Mouse (Mus musculus): Measurements from ENCODE around the gene Ano3. TPM values are rescaled to one million over a fixed set of nuclear protein-coding genes. Genes with fewer than 3 reads are reported as not detected.

The Ano3 gene
- polyA plus RNA-seq, 1 experiment from 2014 or later = 0.28 TPM

- no peaks in the 10 kb centered on the region for H3K4me1 ChIP-seq (ENCODE audit: control insufficient read depth, insufficient read depth, low read length)
- ATAC-seq (ENCODE audit: insufficient number of reproducible peaks, low FRiP score, low TSS enrichment, low read depth) (no peak), DNase-seq (ENCODE audit: low spot score) (no peak)
- H3K27me3 ChIP-seq (ENCODE audit: control insufficient read depth, insufficient read depth, low read length) = no peaks in the 10 kb centered on the region
- WGBS = 83% methylated on average over 3 of the region's 3 CpGs
- no peaks in the 10 kb centered on the region for H3K9me3 ChIP-seq (ENCODE audit: control insufficient read depth, low read length)
- no peak overlapping the region for H3K4me3 ChIP-seq (ENCODE audit: low read depth, low read length)
- H3K9ac ChIP-seq (ENCODE audit: low read length) = no peak overlapping the region
- no peaks in the 10 kb centered on the region for H3K36me3 ChIP-seq (ENCODE audit: control insufficient read depth, insufficient read depth, low read length)
- no peak overlapping the region for H3K4me2 ChIP-seq (ENCODE audit: low read depth, severe bottlenecking)
- no peak overlapping the region for H3K27ac ChIP-seq (replicated peaks; ENCODE audit: low read depth, low read length)
Observed at GRCm38 (mm10) chr2:110795433-110795832, 155.3 kb downstream of the Ano3 start.

- Histone ChIP-seq H3K4me2 (ENCODE audit: low read depth, severe bottlenecking) (no peak overlapping the region), H3K4me1 (ENCODE audit: control insufficient read depth, insufficient read depth, low read length) (no peaks in the 10 kb centered on the region), H3K9ac (ENCODE audit: low read length) (no peak overlapping the region), H3K27ac (replicated peaks; ENCODE audit: low read depth, low read length) (no peak overlapping the region), H3K27me3 (ENCODE audit: control insufficient read depth, insufficient read depth, low read length) (no peaks in the 10 kb centered on the region), H3K36me3 (ENCODE audit: control insufficient read depth, insufficient read depth, low read length) (no peaks in the 10 kb centered on the region), H3K9me3 (ENCODE audit: control insufficient read depth, low read length) (no peaks in the 10 kb centered on the region), H3K4me3 (ENCODE audit: low read depth, low read length) (no peak overlapping the region)
- WGBS = 88% methylated on average over 3 of the region's 3 CpGs
- no peak for ATAC-seq (ENCODE audit: insufficient number of reproducible peaks, low FRiP score, low TSS enrichment, low read depth)
- DNase-seq (ENCODE audit: low spot score) = no peak
Observed at GRCm38 (mm10) chr2:110787396-110787795, 163.3 kb downstream of the Ano3 start.

GRCm38 (mm10) chr2:110759434-110759833, 191.3 kb downstream of the Ano3 start:
- no peaks in the 10 kb centered on the region for H3K36me3 ChIP-seq (ENCODE audit: control insufficient read depth, insufficient read depth, low read length)
- ATAC-seq (ENCODE audit: insufficient number of reproducible peaks, low FRiP score, low TSS enrichment, low read depth) (no peak), DNase-seq (ENCODE audit: low spot score) (no peak)
- H3K27me3 ChIP-seq (ENCODE audit: control insufficient read depth, insufficient read depth, low read length) = no peaks in the 10 kb centered on the region
- WGBS = 81% methylated on average over 2 of the region's 2 CpGs
- no peak overlapping the region for H3K27ac ChIP-seq (replicated peaks; ENCODE audit: low read depth, low read length)
- no peak overlapping the region for H3K4me2 ChIP-seq (ENCODE audit: low read depth, severe bottlenecking)
- H3K4me1 ChIP-seq (ENCODE audit: control insufficient read depth, insufficient read depth, low read length) = no peaks in the 10 kb centered on the region
- H3K9me3 ChIP-seq (ENCODE audit: control insufficient read depth, low read length) = no peaks in the 10 kb centered on the region
- no peak overlapping the region for H3K9ac ChIP-seq (ENCODE audit: low read length)
- no peak overlapping the region for H3K4me3 ChIP-seq (ENCODE audit: low read depth, low read length)

- Histone ChIP-seq H3K9ac (ENCODE audit: low read length) (no peak overlapping the region), H3K4me3 (ENCODE audit: low read depth, low read length) (no peak overlapping the region), H3K27ac (replicated peaks; ENCODE audit: low read depth, low read length) (no peak overlapping the region), H3K4me1 (ENCODE audit: control insufficient read depth, insufficient read depth, low read length) (no peaks in the 10 kb centered on the region), H3K27me3 (ENCODE audit: control insufficient read depth, insufficient read depth, low read length) (no peaks in the 10 kb centered on the region), H3K9me3 (ENCODE audit: control insufficient read depth, low read length) (no peaks in the 10 kb centered on the region), H3K4me2 (ENCODE audit: low read depth, severe bottlenecking) (no peak overlapping the region), H3K36me3 (ENCODE audit: control insufficient read depth, insufficient read depth, low read length) (no peaks in the 10 kb centered on the region)
- DNase-seq (ENCODE audit: low spot score) (no peak), ATAC-seq (ENCODE audit: insufficient number of reproducible peaks, low FRiP score, low TSS enrichment, low read depth) (no peak)
- 77% methylated on average over 2 of the region's 2 CpGs for WGBS
Observed at GRCm38 (mm10) chr2:110757556-110757955, 193.2 kb downstream of the Ano3 start.

DNA sequence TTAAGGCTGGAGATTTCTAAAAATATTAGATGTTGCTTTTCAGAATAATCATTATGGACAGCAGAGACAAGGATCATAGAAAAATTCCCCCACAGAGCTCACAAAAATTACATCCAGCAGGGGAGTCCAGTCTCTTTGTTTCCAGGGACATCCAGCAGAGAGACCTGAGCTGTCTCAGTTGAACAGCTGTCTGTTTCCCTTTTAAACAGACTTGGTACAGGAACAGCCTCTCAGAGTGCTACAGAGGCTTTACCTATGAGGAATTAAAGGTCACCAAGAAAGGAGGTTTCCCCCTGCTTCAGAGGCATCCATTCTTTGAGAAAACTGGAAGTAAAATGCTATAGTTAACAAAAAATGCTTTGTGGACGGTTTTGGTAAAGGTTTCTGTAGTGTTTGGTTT, 210.2 kb downstream of the Ano3 start:
- H3K27ac ChIP-seq (replicated peaks; ENCODE audit: low read depth, low read length) = no peak overlapping the region
- no peaks in the 10 kb centered on the region for H3K4me1 ChIP-seq (ENCODE audit: control insufficient read depth, insufficient read depth, low read length)
- H3K9ac ChIP-seq (ENCODE audit: low read length) = no peak overlapping the region
- H3K36me3 ChIP-seq (ENCODE audit: control insufficient read depth, insufficient read depth, low read length) = no peaks in the 10 kb centered on the region
- no peak for DNase-seq (ENCODE audit: low spot score)
- WGBS = 74% methylated on average over 1 of the region's 1 CpGs
- no peak overlapping the region for H3K4me3 ChIP-seq (ENCODE audit: low read depth, low read length)
- no peaks in the 10 kb centered on the region for H3K9me3 ChIP-seq (ENCODE audit: control insufficient read depth, low read length)
- H3K27me3 ChIP-seq (ENCODE audit: control insufficient read depth, insufficient read depth, low read length) = no peaks in the 10 kb centered on the region
- no peak for ATAC-seq (ENCODE audit: insufficient number of reproducible peaks, low FRiP score, low TSS enrichment, low read depth)
- no peak overlapping the region for H3K4me2 ChIP-seq (ENCODE audit: low read depth, severe bottlenecking)

DNA sequence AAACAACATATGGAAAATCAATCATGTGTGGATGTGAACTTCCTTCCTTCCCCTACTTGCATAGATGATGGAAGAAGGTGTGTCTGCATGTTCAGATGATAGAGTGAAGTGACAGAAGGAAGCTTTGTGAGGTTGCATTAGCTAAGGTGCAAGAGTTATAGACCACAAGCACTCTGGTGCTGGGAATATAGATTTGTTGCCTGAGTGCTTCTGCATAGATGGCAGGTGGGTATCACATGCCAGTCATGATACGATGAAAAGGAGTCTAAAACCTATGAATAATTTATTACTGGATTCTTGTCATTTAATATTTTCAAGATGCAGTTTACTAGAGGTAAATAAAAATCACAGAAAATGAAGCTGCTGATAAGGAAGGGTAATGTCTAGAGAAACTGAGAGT, 210.9 kb downstream of the Ano3 start:
- H3K4me1 ChIP-seq (ENCODE audit: control insufficient read depth, insufficient read depth, low read length) = no peaks in the 10 kb centered on the region
- ATAC-seq (ENCODE audit: insufficient number of reproducible peaks, low FRiP score, low TSS enrichment, low read depth) (no peak), DNase-seq (ENCODE audit: low spot score) (no peak)
- no peak overlapping the region for H3K4me3 ChIP-seq (ENCODE audit: low read depth, low read length)
- WGBS = 98% methylated on average over 1 of the region's 1 CpGs
- no peak overlapping the region for H3K4me2 ChIP-seq (ENCODE audit: low read depth, severe bottlenecking)
- no peaks in the 10 kb centered on the region for H3K36me3 ChIP-seq (ENCODE audit: control insufficient read depth, insufficient read depth, low read length)
- H3K9me3 ChIP-seq (ENCODE audit: control insufficient read depth, low read length) = no peaks in the 10 kb centered on the region
- no peak overlapping the region for H3K27ac ChIP-seq (replicated peaks; ENCODE audit: low read depth, low read length)
- H3K27me3 ChIP-seq (ENCODE audit: control insufficient read depth, insufficient read depth, low read length) = no peaks in the 10 kb centered on the region
- H3K9ac ChIP-seq (ENCODE audit: low read length) = no peak overlapping the region

GRCm38 (mm10) chr2:110737981-110738380, 212.7 kb downstream of the Ano3 start:
- Histone ChIP-seq H3K4me3 (ENCODE audit: low read depth, low read length) (no peak overlapping the region), H3K4me1 (ENCODE audit: control insufficient read depth, insufficient read depth, low read length) (no peaks in the 10 kb centered on the region), H3K27me3 (ENCODE audit: control insufficient read depth, insufficient read depth, low read length) (no peaks in the 10 kb centered on the region), H3K9ac (ENCODE audit: low read length) (no peak overlapping the region), H3K4me2 (ENCODE audit: low read depth, severe bottlenecking) (no peak overlapping the region), H3K9me3 (ENCODE audit: control insufficient read depth, low read length) (no peaks in the 10 kb centered on the region), H3K27ac (replicated peaks; ENCODE audit: low read depth, low read length) (no peak overlapping the region), H3K36me3 (ENCODE audit: control insufficient read depth, insufficient read depth, low read length) (no peaks in the 10 kb centered on the region)
- DNase-seq (ENCODE audit: low spot score) (no peak), ATAC-seq (ENCODE audit: insufficient number of reproducible peaks, low FRiP score, low TSS enrichment, low read depth) (no peak)
- 55% methylated on average over 2 of the region's 2 CpGs for WGBS

DNA sequence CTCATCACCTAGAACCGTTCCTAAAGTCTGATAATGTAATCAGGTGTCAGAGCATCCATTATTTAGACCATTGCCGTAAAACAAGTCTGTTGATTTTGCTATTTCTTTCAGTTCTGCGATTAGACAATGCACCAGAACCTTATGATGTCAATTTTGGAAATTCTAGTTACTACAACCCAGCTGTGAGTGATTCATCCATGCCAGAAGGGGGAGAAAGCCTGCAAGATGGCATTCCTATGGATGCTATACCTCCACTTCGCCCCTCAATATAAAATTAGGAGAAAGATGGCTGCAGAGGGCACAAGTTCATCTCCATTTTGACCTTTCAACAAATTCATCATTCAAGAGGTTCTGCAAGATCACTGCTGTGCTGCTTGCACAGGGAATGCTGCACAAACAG, 213.5 kb downstream of the Ano3 start:
- Histone ChIP-seq H3K4me2 (ENCODE audit: low read depth, severe bottlenecking) (no peak overlapping the region), H3K9me3 (ENCODE audit: control insufficient read depth, low read length) (no peaks in the 10 kb centered on the region), H3K9ac (ENCODE audit: low read length) (no peak overlapping the region), H3K27me3 (ENCODE audit: control insufficient read depth, insufficient read depth, low read length) (no peaks in the 10 kb centered on the region), H3K4me3 (ENCODE audit: low read depth, low read length) (no peak overlapping the region), H3K36me3 (ENCODE audit: control insufficient read depth, insufficient read depth, low read length) (no peaks in the 10 kb centered on the region), H3K27ac (replicated peaks; ENCODE audit: low read depth, low read length) (no peak overlapping the region), H3K4me1 (ENCODE audit: control insufficient read depth, insufficient read depth, low read length) (no peaks in the 10 kb centered on the region)
- ATAC-seq (ENCODE audit: insufficient number of reproducible peaks, low FRiP score, low TSS enrichment, low read depth) (no peak), DNase-seq (ENCODE audit: low spot score) (no peak)
- WGBS = 84% methylated on average over 4 of the region's 4 CpGs

- Histone ChIP-seq H3K36me3 (ENCODE audit: control insufficient read depth, insufficient read depth, low read length) (no peaks in the 10 kb centered on the region), H3K27ac (replicated peaks; ENCODE audit: low read depth, low read length) (no peak overlapping the region), H3K27me3 (ENCODE audit: control insufficient read depth, insufficient read depth, low read length) (no peaks in the 10 kb centered on the region), H3K9ac (ENCODE audit: low read length) (no peak overlapping the region), H3K9me3 (ENCODE audit: control insufficient read depth, low read length) (no peaks in the 10 kb centered on the region), H3K4me1 (ENCODE audit: control insufficient read depth, insufficient read depth, low read length) (no peaks in the 10 kb centered on the region), H3K4me3 (ENCODE audit: low read depth, low read length) (no peak overlapping the region), H3K4me2 (ENCODE audit: low read depth, severe bottlenecking) (no peak overlapping the region)
- no peak for ATAC-seq (ENCODE audit: insufficient number of reproducible peaks, low FRiP score, low TSS enrichment, low read depth)
- DNase-seq (ENCODE audit: low spot score) = no peak
Observed at GRCm38 (mm10) chr2:110726106-110726505, 224.6 kb downstream of the Ano3 start.
